Mouse (Mus musculus) bone marrow macrophage, adult 2 months (primary cell): Measurements from ENCODE around the gene Smn1. TPM values are rescaled to one million over a fixed set of nuclear protein-coding genes. Genes with fewer than 3 reads are reported as not detected.
"Not testable (repeated sequence)": the region's sequence is repeated elsewhere in the genome, so short reads cannot be mapped to it uniquely, and the experiment has no call there.

Experiments
- H3K27ac ChIP-seq: 2 replicates; pipeline ENCODE4 v1.5.1; 2012; ENCODE audit warnings: low read depth, low read length; ENCODE audit not compliant: insufficient read depth
- H3K4me1 ChIP-seq: 2 replicates; pipeline ENCODE4 v1.6.1; 2012; ENCODE audit warnings: low read length; ENCODE audit not compliant: control insufficient read depth, insufficient read depth
- H3K4me3 ChIP-seq: 2 replicates; pipeline ENCODE4 v1.5.1; 2012; ENCODE audit warnings: mild to moderate bottlenecking, low read length, moderate library complexity; ENCODE audit not compliant: insufficient read depth
- CTCF ChIP-seq: IDR thresholded peaks from 2 replicates; pipeline ENCODE4 v1.5.1; 2012; ENCODE audit warnings: low read depth, mild to moderate bottlenecking, low read length, moderate library complexity
- POLR2A ChIP-seq: IDR thresholded peaks from 2 replicates; pipeline ENCODE4 v1.6.1; 2012; ENCODE audit warnings: mild to moderate bottlenecking, low read depth, low read length, borderline replicate concordance
- polyA plus RNA-seq: library from polyadenylated mRNA; stranded (reverse); fragments of >200 nt; gene quantifications from 2 replicates; pipeline ENCODE4 v1.2.4, GENCODE M21; 2012; ENCODE audit not compliant: missing spikeins, insufficient read depth, insufficient read length

Smn1 gene
- polyA plus RNA-seq, 1 experiment, result 22.0 TPM

- peak overlapping the region; percentile 69 for H3K27ac ChIP-seq
- TF ChIP-seq CTCF (no peak), POLR2A (no peak)
- H3K4me3 ChIP-seq, result no peak overlapping the region
- H3K4me1 ChIP-seq, result peaks cover 33% of the 10 kb centered on the region
Measured at GRCm38 (mm10) chr13:100152659-100153058, 28.0 kb downstream of the Smn1 start.

- TF ChIP-seq POLR2A (no peak), CTCF (no peak)
- Histone ChIP-seq H3K4me1 (peaks cover 31% of the 10 kb centered on the region), H3K4me3 (no peak overlapping the region), H3K27ac (no peak overlapping the region)
Measured at GRCm38 (mm10) chr13:100156624-100157023, 32.0 kb downstream of the Smn1 start.

- H3K4me3 ChIP-seq, H3K27ac ChIP-seq, H3K4me1 ChIP-seq: not testable (repeated sequence)
Measured at GRCm38 (mm10) chr13:100161171-100161870, 36.7 kb downstream of the Smn1 start.

- H3K4me3 ChIP-seq, H3K4me1 ChIP-seq, H3K27ac ChIP-seq: not testable (repeated sequence)
Measured at GRCm38 (mm10) chr13:100162467-100162866, 37.8 kb downstream of the Smn1 start.

GRCm38 (mm10) chr13:100166378-100166777, 41.7 kb downstream of the Smn1 start:
- not testable (repeated sequence) for H3K4me3 ChIP-seq, H3K27ac ChIP-seq, H3K4me1 ChIP-seq

GRCm38 (mm10) chr13:100174360-100174759, 49.7 kb downstream of the Smn1 start:
- H3K27ac ChIP-seq, H3K4me1 ChIP-seq, H3K4me3 ChIP-seq: not testable (repeated sequence)

GRCm38 (mm10) chr13:100183111-100183510, 58.5 kb downstream of the Smn1 start:
- H3K4me3 ChIP-seq, result not testable (repeated sequence)
- peaks cover 16% of the 10 kb centered on the region for H3K4me1 ChIP-seq
- H3K27ac ChIP-seq, result peak overlapping the region; percentile 48

Other genes with a start within 250 kb of the Smn1 start
- gene Cartpt, start 223.8 kb upstream of the Smn1 start, polyA plus RNA-seq, result not detected in 2 replicates
- 14.2 and 14.5 TPM in 2 replicates for gene Mccc2, start 109.2 kb upstream of the Smn1 start, polyA plus RNA-seq
- gene Bdp1, start 20.8 kb upstream of the Smn1 start, polyA plus RNA-seq, result 16.1 and 18.1 TPM in 2 replicates
- gene Serf1, start 16.8 kb upstream of the Smn1 start, polyA plus RNA-seq, result 14.9 and 19.7 TPM in 2 replicates
- 21.0 and 26.4 TPM in 2 replicates for gene Naip2, start 77.2 kb downstream of the Smn1 start, polyA plus RNA-seq
- 33.6 and 33.7 TPM in 2 replicates for gene Naip5, start 121.5 kb downstream of the Smn1 start, polyA plus RNA-seq
- gene Naip6, start 192.8 kb downstream of the Smn1 start, polyA plus RNA-seq, result 26.2 and 29.0 TPM in 2 replicates